Mouse (Mus musculus) kidney, postnatal 10 days (tissue): ENCODE results near the gene Phldb3.

ENCODE experiments used
- DNase-seq: peaks from one replicate; pipeline ENCODE4 v3.0.0; 2021; ENCODE audit warnings: mixed read lengths

Phldb3 gene

DNA sequence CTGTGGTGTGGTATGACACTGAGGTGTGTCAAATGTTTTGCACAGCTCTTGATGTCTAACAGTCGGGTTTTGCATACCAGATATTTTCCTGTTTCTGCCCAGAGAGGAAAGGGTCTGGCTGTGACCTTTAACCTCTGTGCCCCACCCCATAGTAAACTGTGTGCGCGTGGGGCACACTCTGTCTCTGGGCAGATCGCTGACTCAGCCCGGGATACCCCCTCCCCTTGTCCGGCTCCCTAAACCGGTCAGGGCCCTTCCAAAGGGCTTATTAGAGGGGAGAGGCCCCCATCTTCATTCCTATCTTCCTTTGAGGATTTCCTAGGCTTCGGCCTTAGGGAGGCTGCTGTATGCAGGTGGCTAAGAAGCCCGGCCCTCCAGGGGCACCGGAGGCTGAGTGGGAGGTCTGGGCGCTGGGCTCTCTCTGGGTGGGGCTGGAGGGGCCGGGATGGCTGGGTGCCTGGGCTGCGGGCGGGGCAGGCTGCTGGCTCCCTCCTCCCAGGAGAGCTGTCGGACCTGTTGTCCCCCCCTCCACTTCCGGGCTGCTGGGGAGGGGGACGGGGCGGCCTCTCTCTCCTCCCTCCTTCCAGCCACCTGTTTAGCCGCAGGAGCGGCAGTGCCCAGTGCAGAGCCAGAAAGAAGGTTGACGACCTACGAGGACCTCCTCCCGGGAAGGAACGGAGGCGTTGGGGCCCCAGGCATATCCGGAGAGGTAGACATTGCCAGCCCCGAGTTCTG lies at the start of gene Phldb3:
TSS of gene Phldb3 (plus strand) at position 620 of the 735 bp plus-strand sequence.
- DNase-seq, result peak; percentile 61

DNA sequence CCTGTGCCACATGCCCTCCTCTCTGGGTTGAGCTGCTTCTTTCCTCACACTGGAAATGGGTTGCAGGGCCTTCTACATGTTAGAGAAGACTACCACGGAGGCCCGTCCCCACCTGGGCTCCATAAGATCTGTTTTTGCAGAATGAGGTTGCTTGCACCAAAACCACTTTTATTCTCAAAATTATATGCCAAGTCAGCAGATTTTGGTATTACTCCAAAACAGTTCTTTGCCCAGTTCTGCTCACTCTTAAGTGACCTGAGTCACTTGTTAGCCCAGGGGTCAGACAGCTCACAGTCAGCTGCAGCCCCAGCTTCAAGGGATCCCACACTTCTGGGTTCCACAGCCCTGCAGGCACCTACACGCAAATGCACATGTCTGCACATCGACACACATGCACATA lies 49.1 kb upstream of the Phldb3 start:
- DNase-seq, result no peak

DNA sequence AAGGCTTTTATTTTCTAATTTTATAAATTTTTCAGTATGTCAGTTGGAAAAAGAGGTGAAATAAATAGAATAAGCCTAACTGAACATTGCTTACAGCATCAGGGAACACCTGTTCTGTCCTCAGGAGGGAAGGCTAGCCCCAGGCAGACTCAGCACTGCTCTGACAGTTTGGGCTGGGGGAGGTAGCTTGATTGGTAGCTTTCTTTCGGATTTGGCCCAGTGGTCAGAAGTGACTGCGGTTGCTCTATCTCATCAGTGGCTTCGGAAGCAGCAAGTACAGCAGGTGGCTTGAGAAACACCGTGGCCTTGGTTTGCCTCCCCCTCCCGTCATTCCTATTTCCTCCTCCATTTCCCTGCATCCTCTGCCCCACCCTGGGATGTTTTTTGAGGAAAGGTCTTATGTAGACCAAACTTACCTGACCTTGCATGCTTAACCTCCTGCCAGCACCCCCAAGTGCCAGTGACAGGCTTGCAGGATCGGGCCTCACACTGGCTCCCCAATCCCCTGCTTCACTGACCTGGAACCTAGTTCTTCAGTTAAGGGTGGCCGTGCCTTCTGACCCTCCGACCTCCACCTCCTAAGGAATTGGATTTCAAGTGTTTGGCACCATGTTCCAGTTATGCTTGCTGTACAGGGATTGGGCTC lies 47.2 kb upstream of the Phldb3 start:
- DNase-seq, result no peak

DNA sequence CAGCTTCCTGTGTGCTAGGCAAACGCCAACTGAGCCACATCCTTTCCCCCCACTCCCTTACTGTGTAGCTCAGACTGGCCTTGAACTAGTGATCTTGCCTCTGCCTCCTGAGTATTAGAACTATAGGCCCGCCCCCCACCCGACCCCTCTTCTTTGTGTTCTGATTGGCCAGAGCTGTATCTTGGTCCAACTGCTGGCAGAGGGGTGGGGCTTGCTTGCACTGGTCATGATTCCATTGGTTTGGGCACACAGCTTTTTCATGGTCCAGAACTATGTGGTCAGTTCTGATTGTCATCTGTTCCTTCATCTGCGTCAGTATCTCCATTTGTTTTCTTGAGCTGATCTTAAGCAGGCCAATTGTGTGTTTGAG lies 46.7 kb upstream of the Phldb3 start:
- no peak for DNase-seq

DNA sequence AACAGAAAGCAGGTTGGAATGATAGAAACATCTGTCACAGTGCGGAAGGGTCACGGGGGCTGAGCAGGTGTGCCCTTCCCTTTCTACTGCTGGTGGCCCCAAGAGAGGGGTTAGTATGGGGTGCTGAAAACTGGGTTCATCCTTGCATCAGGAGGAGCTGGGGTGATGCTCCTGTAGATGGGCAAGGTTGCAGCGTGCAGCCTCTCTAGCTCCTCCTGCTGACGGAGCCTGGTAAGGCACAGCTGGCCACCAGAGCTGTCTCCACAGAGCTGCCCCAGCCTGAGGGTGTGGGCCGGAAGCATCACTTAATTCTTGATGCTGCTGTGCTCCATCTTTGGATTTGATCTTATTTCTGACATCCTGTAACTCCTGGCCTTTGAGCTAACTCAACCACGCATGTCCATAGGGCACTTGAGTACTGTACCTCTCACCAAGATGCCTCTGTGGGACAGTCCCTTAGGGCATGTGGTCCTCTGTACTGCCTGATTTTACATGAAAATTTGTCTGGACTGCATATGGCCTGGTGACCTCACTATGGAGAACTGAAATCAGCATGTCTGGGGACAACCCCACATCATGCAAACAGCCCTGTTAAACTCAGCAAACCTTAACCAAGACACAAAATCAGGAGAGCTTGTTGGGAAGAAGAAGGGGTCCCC lies 45.8 kb upstream of the Phldb3 start:
- DNase-seq, result peak; percentile 85

GRCm38 (mm10) chr7:24565627-24566026 lies 44.9 kb upstream of the Phldb3 start:
- no peak for DNase-seq

- no peak for DNase-seq
Measured at GRCm38 (mm10) chr7:24566206-24566605, 44.4 kb upstream of the Phldb3 start.

DNA sequence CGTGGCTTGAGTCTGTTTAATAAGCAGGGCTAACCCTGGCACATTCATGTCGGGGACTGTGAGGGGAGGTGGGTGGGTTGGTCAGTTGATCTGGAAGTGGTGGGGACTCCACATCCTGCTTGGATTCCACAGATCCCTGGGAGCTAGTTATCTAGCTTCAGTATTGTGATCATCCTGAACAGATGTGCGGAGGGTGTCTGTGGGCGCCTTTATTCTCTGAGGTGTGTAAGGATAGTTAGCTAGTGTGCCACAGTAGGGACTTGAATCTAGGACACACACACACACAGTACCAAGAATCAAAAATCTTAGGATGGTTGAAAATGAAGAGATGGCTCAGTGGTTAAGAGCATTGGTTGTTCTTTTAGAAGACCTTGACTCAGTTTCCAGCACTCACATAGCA lies 42.1 kb upstream of the Phldb3 start:
- no peak for DNase-seq

DNA sequence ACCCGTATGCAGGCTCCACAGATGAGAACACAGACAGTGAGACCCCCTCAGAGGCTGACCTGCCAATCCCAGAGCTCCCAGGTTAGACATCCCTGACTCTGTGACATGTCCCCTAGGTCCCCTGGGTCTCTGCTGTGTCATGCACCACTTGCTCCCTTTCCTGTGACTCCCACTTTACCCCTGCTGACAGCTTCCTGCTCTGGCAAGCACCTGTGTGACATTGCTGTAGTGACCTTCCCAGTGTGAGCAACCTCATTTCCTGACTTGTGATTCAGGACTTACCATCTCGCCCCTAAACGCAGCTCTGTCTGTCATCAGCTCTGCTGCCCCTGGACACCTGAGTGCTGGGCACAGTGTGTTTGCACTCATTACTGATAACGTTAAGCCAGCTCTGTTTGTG lies 39.5 kb upstream of the Phldb3 start:
- no peak for DNase-seq

GRCm38 (mm10) chr7:24572455-24572854 lies 38.1 kb upstream of the Phldb3 start:
- DNase-seq, result no peak

DNA sequence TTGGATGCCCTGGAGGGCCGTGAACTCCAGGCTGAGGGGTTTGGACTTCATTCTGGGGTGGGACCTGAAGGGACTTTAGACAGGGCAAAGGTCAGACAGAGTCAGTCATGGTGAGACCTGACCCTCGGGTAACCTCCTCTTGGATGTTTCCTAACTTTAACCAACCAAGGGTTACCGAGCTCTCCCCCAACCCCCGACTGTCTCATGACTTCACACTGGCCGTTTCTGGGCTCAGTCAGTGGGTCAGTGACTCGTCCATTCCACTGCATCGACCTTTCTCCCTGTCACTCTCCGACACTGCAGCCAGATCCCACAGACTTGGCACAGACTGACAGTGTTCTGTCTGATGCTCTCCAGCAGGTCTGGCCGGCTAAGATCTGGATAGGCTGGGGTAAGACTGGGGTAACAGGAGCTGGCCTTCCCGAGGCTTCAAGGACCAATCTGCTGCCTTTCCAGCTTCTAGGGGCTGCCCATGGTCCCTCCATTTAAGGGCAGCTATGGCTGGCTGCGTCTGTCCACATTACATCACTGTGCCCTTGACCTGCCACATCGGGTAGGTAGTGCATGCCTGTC lies 36.3 kb upstream of the Phldb3 start:
- peak; percentile 67 for DNase-seq

DNA sequence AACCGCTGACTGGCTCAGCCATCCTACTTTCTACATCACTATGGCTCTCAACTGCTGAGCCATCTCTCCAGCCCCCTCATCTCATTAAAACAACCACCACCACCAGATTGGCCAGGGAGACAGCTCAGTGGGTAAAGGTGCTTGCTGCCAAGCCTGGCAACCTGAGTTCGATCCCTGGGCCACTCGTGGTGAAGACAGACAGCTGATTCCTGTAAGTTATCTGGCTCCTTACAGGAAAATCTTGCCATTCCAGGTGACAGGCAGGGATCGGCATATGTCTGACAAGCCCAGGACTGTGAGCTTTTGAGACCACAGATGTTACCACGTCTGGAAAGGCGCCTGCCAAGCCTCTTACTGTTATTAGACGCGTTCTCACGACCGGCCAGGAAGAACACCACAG lies 32.8 kb upstream of the Phldb3 start:
- no peak for DNase-seq

DNA sequence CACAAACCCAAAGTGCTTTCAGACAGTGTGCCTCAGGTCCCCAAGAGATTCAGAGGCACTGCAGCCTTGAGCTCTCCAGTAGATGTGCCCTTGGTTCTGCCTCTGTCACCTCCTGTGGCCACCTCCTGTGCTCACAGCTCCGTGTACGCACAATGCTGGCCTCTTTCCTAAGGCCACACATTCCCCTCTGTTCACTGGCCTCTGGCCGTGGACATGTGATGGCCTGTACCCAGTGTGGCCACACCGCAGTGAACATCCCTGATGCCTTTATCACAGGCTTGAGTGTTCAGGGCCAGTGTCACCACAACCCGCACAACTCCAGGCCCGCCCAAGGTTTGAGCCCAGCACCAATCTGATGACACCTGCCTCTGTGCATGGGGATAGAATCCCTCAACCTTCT lies 25.7 kb upstream of the Phldb3 start:
- DNase-seq, result no peak

GRCm38 (mm10) chr7:24585995-24586394 lies 24.6 kb upstream of the Phldb3 start:
- no peak for DNase-seq

DNA sequence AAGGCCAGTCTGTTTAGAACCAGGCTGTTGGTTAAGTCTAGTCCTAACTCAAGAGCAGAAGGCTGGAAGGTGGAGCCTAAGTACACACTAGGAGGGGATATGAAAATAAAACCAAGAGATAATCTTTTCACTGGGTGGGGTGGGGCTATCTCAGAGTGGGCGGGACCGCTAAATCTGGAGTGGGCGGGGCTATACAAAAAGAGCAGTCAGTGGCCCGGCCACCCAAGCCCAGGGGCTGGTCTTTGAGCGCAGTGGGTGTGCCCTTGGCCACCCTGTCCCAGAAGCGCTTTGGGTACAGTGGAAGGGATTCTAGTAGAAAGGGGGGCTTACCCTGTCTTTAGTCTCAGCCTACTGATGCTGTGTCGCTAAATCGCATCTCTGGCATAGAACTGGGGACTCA lies 23.7 kb upstream of the Phldb3 start:
- DNase-seq, result peak; percentile 58

- DNase-seq, result peak; percentile 82
Measured at GRCm38 (mm10) chr7:24587330-24588105, 23.0 kb upstream of the Phldb3 start, which contains the start of the genes Ethe1 and Zfp575. Ethe1 (plus strand) TSS chr7:24587543. Zfp575 (minus strand) TSS chr7:24587641.

GRCm38 (mm10) chr7:24588336-24588735 lies 22.2 kb upstream of the Phldb3 start:
- DNase-seq, result peak; percentile 81

- DNase-seq, result no peak
Measured at GRCm38 (mm10) chr7:24591735-24592134, 18.8 kb upstream of the Phldb3 start.

- DNase-seq, result no peak
Measured at GRCm38 (mm10) chr7:24592163-24592562, 18.4 kb upstream of the Phldb3 start.

- DNase-seq, result no peak
Measured at GRCm38 (mm10) chr7:24592781-24593180, 17.8 kb upstream of the Phldb3 start.

DNA sequence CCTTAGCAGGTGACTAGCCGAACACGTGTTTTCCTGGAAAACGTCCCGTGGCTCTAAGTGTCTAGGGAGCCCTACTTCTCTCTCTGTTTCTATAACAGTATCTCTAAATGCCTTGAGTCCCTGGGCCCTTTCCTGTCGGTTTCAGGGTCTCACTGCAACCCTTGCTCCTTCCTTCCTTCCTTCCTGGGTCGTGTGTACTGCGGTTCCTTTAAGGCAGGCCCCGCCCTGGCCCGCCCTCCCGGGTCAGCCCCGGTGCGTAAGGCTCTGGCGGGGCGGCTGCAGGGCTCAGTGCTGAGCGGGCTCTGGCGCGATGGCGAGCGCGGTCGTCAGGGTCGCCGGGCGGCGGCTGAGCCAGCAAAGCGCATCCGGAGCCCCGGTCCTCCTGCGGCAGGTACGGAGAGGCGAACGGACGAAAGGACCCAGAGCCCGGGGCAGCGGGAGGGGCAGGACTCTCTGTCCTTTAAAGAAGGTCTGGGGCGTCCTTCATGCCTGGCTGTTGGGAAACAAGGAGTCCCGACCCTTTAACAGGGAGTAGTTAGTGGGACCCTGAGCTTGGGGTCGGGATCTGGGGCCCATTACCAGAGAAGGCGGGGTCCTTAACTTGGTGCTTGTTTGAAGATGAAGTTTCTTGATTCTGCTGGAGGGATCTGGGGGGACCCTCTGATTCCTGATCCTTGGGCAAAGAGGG lies 16.8 kb upstream of the Phldb3 start:
- DNase-seq, result peak; percentile 87

DNA sequence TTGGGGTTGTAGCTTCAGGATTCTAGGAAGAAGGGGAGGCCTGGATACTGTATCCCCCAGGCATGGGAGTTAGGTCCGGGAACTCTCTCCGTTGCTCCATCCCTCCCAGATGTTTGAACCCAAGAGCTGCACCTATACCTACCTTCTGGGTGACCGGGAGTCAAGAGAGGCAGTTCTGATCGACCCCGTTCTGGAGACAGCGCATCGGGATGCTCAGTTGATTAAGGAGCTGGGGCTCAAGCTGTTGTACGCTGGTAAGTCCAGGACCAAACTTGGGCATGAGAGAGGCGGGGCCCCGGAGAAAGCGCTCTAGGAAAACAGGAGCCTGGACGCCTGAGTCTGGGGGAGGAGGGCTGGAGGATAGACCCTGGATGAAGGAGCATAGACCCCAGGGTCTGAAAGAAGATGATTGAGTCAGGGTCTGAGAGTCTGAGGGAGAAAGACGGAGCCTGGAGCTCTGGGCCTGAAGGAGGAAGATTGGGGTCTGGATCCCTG lies 16.2 kb upstream of the Phldb3 start:
- peak; percentile 32 for DNase-seq
